ENCODE assay signal across 9 mouse cellular contexts in genomic region chr5:106446593-106446992, GRCm38 (mm10). TPM values are rescaled to one million over a fixed set of nuclear protein-coding genes. Genes with fewer than 3 reads are reported as not detected.
DNase-seq lines count a peak whose midpoint lies in the region; ATAC-seq and TF ChIP-seq lines count a peak whose summit lies in the region.
"Had no signal": no experiment of that assay in that cellular context is flagged by ENCODE, and none has a peak within 500 bp of the region (broad histone marks: within the 10 kb centered on the region; RNA-seq: fewer than 3 reads in every experiment).

No protein-coding gene starts in this region.

- no peak for TF ChIP-seq EP300 in stomach, postnatal 0 days (optimal IDR thresholded peaks at IDR 0.05)

- no peak overlapping the region for H3K4me3 ChIP-seq in forebrain, embryonic 15.5 days
- no peak overlapping the region for H3K4me3 ChIP-seq in midbrain, embryonic 14.5 days (replicated peaks; ENCODE audit: low read depth, low read length)
- no peak overlapping the region for H3K4me3 ChIP-seq in stomach, postnatal 0 days (ENCODE audit: low read depth, low read length)
- H3K4me3 ChIP-seq in kidney, embryonic 16.5 days (ENCODE audit: low read length) = no peak overlapping the region
- H3K4me3 ChIP-seq: heart, embryonic 15.5 days; liver, embryonic 15.5 days had no signal

- peaks cover 68% of the 10 kb centered on the region for H3K27me3 ChIP-seq in forebrain, embryonic 15.5 days
- peaks cover 50% of the 10 kb centered on the region for H3K27me3 ChIP-seq in midbrain, embryonic 14.5 days (ENCODE audit: control insufficient read depth, insufficient read depth, low read length)
- peaks cover 25% of the 10 kb centered on the region; the same call in 1 of the 2 replicates for H3K27me3 ChIP-seq in stomach, postnatal 0 days (ENCODE audit: control insufficient read depth, insufficient read depth, low read length)
- peaks cover 92% of the 10 kb centered on the region for H3K27me3 ChIP-seq in kidney, embryonic 16.5 days (ENCODE audit: insufficient read depth, low read length)

- 3% methylated on average over 8 of the region's 8 CpGs for WGBS in forebrain, embryonic 15.5 days
- 2% methylated on average over 8 of the region's 8 CpGs for WGBS in midbrain, embryonic 14.5 days
- WGBS in stomach, postnatal 0 days = 4% methylated on average over 8 of the region's 8 CpGs
- WGBS in kidney, embryonic 16.5 days = 3% methylated on average over 8 of the region's 8 CpGs

- no peak overlapping the region for H3K9ac ChIP-seq in forebrain, embryonic 15.5 days (replicated peaks)
- H3K9ac ChIP-seq in midbrain, embryonic 14.5 days (replicated peaks; ENCODE audit: low read length) = no peak overlapping the region
- no peak overlapping the region for H3K9ac ChIP-seq in stomach, postnatal 0 days (ENCODE audit: low read length)
- no peak overlapping the region for H3K9ac ChIP-seq in kidney, embryonic 16.5 days (replicated peaks; ENCODE audit: low read length)
- H3K9ac ChIP-seq: heart, embryonic 15.5 days; liver, embryonic 15.5 days had no signal

- H3K27ac ChIP-seq in forebrain, embryonic 15.5 days (replicated peaks) = no peak overlapping the region
- no peak overlapping the region for H3K27ac ChIP-seq in midbrain, embryonic 14.5 days (replicated peaks; ENCODE audit: low read depth, low read length)
- H3K27ac ChIP-seq in stomach, postnatal 0 days (replicated peaks) = no peak overlapping the region
- no peak overlapping the region for H3K27ac ChIP-seq in kidney, embryonic 16.5 days (ENCODE audit: low read length)
- H3K27ac ChIP-seq: heart, embryonic 15.5 days; liver, embryonic 15.5 days had no signal

- H3K9me3 ChIP-seq in forebrain, embryonic 15.5 days = no peaks in the 10 kb centered on the region
- no peaks in the 10 kb centered on the region for H3K9me3 ChIP-seq in midbrain, embryonic 14.5 days (ENCODE audit: control insufficient read depth, low read length)
- no peaks in the 10 kb centered on the region for H3K9me3 ChIP-seq in stomach, postnatal 0 days (ENCODE audit: control insufficient read depth, low read length)
- no peaks in the 10 kb centered on the region for H3K9me3 ChIP-seq in kidney, embryonic 16.5 days (ENCODE audit: low read length)
- H3K9me3 ChIP-seq: heart, embryonic 15.5 days; liver, embryonic 15.5 days had no signal

- peak; percentile 94 for DNase-seq in brain, adult 2 months (ENCODE audit: low read depth, low spot score)
- peak; percentile 89 for DNase-seq in cerebellum, adult 9-10 months
- peak; percentile 80 for DNase-seq in midbrain, embryonic 14.5 days
- DNase-seq in stomach, postnatal 0 days (ENCODE audit: low spot score) = no peak
- no peak for DNase-seq in natural killer cell, adult 2 months (ENCODE audit: low spot score in 2 of 2)

- H3K36me3 ChIP-seq in forebrain, embryonic 15.5 days = no peaks in the 10 kb centered on the region
- H3K36me3 ChIP-seq in midbrain, embryonic 14.5 days (ENCODE audit: control insufficient read depth, insufficient read depth, low read length) = no peaks in the 10 kb centered on the region
- H3K36me3 ChIP-seq in stomach, postnatal 0 days (ENCODE audit: control insufficient read depth, insufficient read depth, low read length) = no peaks in the 10 kb centered on the region
- no peaks in the 10 kb centered on the region for H3K36me3 ChIP-seq in kidney, embryonic 16.5 days (ENCODE audit: insufficient read depth, low read length)
- H3K36me3 ChIP-seq: heart, embryonic 15.5 days; liver, embryonic 15.5 days had no signal

- TF ChIP-seq CTCF in stomach, postnatal 0 days (IDR thresholded peaks at IDR 0.05; ENCODE audit: low read depth) = no peak

- H3K4me1 ChIP-seq in forebrain, embryonic 15.5 days = peaks cover 13% of the 10 kb centered on the region
- peaks cover 4% of the 10 kb centered on the region; the same call in 1 of the 2 replicates for H3K4me1 ChIP-seq in midbrain, embryonic 14.5 days (ENCODE audit: control insufficient read depth, insufficient read depth, low read length)
- 0 out of 2 replicates have a peak, but pooled peaks cover 2% of the 10 kb centered on the region for H3K4me1 ChIP-seq in stomach, postnatal 0 days (replicated peaks; ENCODE audit: control insufficient read depth, insufficient read depth)
- H3K4me1 ChIP-seq in kidney, embryonic 16.5 days (ENCODE audit: insufficient read depth, low read length) = no peaks in the 10 kb centered on the region
- H3K4me1 ChIP-seq: heart, embryonic 15.5 days; liver, embryonic 15.5 days had no signal

- peak; percentile 75; the same call in 1 of the 2 replicates for ATAC-seq in forebrain, embryonic 15.5 days (replicated peaks)
- peak; percentile 73 for ATAC-seq in midbrain, embryonic 14.5 days (ENCODE audit: low FRiP score, low TSS enrichment)
- no peak for ATAC-seq in stomach, postnatal 0 days (ENCODE audit: low FRiP score, low TSS enrichment)
- no peak for ATAC-seq in kidney, embryonic 16.5 days (ENCODE audit: low FRiP score, low TSS enrichment)

- no peak overlapping the region for H3K4me2 ChIP-seq in forebrain, embryonic 15.5 days (replicated peaks)
- H3K4me2 ChIP-seq in midbrain, embryonic 14.5 days (ENCODE audit: low read length) = no peak overlapping the region
- no peak overlapping the region for H3K4me2 ChIP-seq in stomach, postnatal 0 days (replicated peaks; ENCODE audit: low read depth)
- H3K4me2 ChIP-seq in kidney, embryonic 16.5 days (replicated peaks; ENCODE audit: low read depth, low read length) = no peak overlapping the region
- H3K4me2 ChIP-seq: heart, embryonic 15.5 days; liver, embryonic 15.5 days had no signal

RNA-seq across cellular contexts. Expression of gene Barhl2, which starts 11.4 kb away (rescaled TPM):
- polyA plus RNA-seq in forebrain, embryonic 15.5 days (2015; fragmentation: Nextera tagmentation; extraction: Ambion mirVana) = 1.1 and 1.3 TPM in 2 replicates
- 12.2 and 14.4 TPM in 2 replicates for polyA plus RNA-seq in midbrain, embryonic 14.5 days (2014; fragmentation: Nextera tagmentation; extraction: Ambion mirVana)
- polyA plus RNA-seq in stomach, postnatal 0 days (2015; fragmentation: Nextera tagmentation; extraction: Ambion mirVana) = not detected in 2 replicates
- polyA plus RNA-seq in kidney, embryonic 16.5 days (2015; fragmentation: Nextera tagmentation; extraction: Ambion mirVana) = not detected in 2 replicates
- polyA plus RNA-seq: heart, embryonic 15.5 days; liver, embryonic 15.5 days had no signal

Comparison
In these comparisons a context has a peak if more than half of its experiments do, and no peak if none do; other contexts are left out.
1. DNase-seq: peak in brain, adult 2 months (single experiment), cerebellum, adult 9-10 months (single experiment) and midbrain, embryonic 14.5 days (single experiment); none in stomach, postnatal 0 days (single experiment) and natural killer cell, adult 2 months (0 of 2).
2. ATAC-seq: peak in forebrain, embryonic 15.5 days (single experiment) and midbrain, embryonic 14.5 days (single experiment); none in stomach, postnatal 0 days (single experiment) and kidney, embryonic 16.5 days (single experiment).